10 mouse cellular contexts compared by ENCODE assay signal in genomic region chr9:70653875-70654274, GRCm38 (mm10). TPM values are rescaled to one million over a fixed set of nuclear protein-coding genes. Genes with fewer than 3 reads are reported as not detected.
DNase-seq lines count a peak whose midpoint lies in the region; ATAC-seq and TF ChIP-seq lines count a peak whose summit lies in the region.
"Had no signal": no experiment of that assay in that cellular context is flagged by ENCODE, and none has a peak within 500 bp of the region (broad histone marks: within the 10 kb centered on the region; RNA-seq: fewer than 3 reads in every experiment).

No protein-coding gene starts in this region.

- 0 out of 2 replicates have a peak, but pooled peaks cover 4% of the 10 kb centered on the region for H3K36me3 ChIP-seq in kidney, embryonic 16.5 days (ENCODE audit: insufficient read depth, low read length)
- H3K36me3 ChIP-seq in forebrain, postnatal 0 days (ENCODE audit: insufficient read depth), result no peaks in the 10 kb centered on the region
- peaks cover 41% of the 10 kb centered on the region for H3K36me3 ChIP-seq in liver, embryonic 12.5 days
- peaks cover 4% of the 10 kb centered on the region for H3K36me3 ChIP-seq in myocyte (ENCODE audit: control insufficient read depth, insufficient read depth)

- DNase-seq in kidney, adult 8-10 months, result no peak
- no peak for DNase-seq in forebrain, postnatal 0 days
- DNase-seq in adrenal gland, adult 8-10 months, result no peak
- DNase-seq in thymus, postnatal 0 days (ENCODE audit: low spot score), result no peak
- DNase-seq: lung, adult 18-20 months; thymus, postnatal 4 days had no signal

- H3K4me2 ChIP-seq in kidney, embryonic 16.5 days (replicated peaks; ENCODE audit: low read depth, low read length), result peak overlapping the region; percentile 21
- peak overlapping the region; percentile 67 for H3K4me2 ChIP-seq in forebrain, postnatal 0 days (ENCODE audit: low read depth)
- H3K4me2 ChIP-seq in liver, embryonic 12.5 days, result peak overlapping the region; percentile 91
- peak overlapping the region; percentile 74 for H3K4me2 ChIP-seq in myocyte (ENCODE audit: low read depth)

- no peak overlapping the region for H3ac ChIP-seq in myocyte (ENCODE audit: control insufficient read depth, insufficient read length)

- H3K27me3 ChIP-seq in kidney, embryonic 16.5 days (ENCODE audit: insufficient read depth, low read length), result no peaks in the 10 kb centered on the region
- no peaks in the 10 kb centered on the region for H3K27me3 ChIP-seq in forebrain, postnatal 0 days (ENCODE audit: insufficient read depth, low read length)
- no peaks in the 10 kb centered on the region for H3K27me3 ChIP-seq in liver, embryonic 12.5 days (replicated peaks)
- H3K27me3 ChIP-seq in myocyte (ENCODE audit: control insufficient read depth, insufficient read depth, insufficient read length), result no peaks in the 10 kb centered on the region

- peaks cover 7% of the 10 kb centered on the region for H3K79me2 ChIP-seq in myocyte (ENCODE audit: control insufficient read depth, insufficient read depth)

- peaks cover 22% of the 10 kb centered on the region for H3K4me1 ChIP-seq in kidney, embryonic 16.5 days (ENCODE audit: insufficient read depth, low read length)
- peaks cover 28% of the 10 kb centered on the region for H3K4me1 ChIP-seq in forebrain, postnatal 0 days (ENCODE audit: insufficient read depth)
- peaks cover 45% of the 10 kb centered on the region for H3K4me1 ChIP-seq in liver, embryonic 12.5 days

- H3K4me3 ChIP-seq in kidney, embryonic 16.5 days (ENCODE audit: low read length), result no peak overlapping the region
- H3K4me3 ChIP-seq in forebrain, postnatal 0 days (ENCODE audit: low read depth, low read length), result peak overlapping the region; percentile 15; the same call in 1 of the 2 replicates
- peak overlapping the region; percentile 99 for H3K4me3 ChIP-seq in liver, embryonic 12.5 days
- no peak overlapping the region for H3K4me3 ChIP-seq in myocyte

- H3K9me3 ChIP-seq in kidney, embryonic 16.5 days (ENCODE audit: low read length), result no peaks in the 10 kb centered on the region
- no peaks in the 10 kb centered on the region for H3K9me3 ChIP-seq in forebrain, postnatal 0 days (ENCODE audit: low read length)
- H3K9me3 ChIP-seq in liver, embryonic 12.5 days (replicated peaks), result no peaks in the 10 kb centered on the region

- peak overlapping the region; percentile 29; the same call in 1 of the 2 replicates for H3K27ac ChIP-seq in kidney, embryonic 16.5 days (ENCODE audit: low read length)
- H3K27ac ChIP-seq in forebrain, postnatal 0 days (ENCODE audit: low read depth, low read length), result no peak overlapping the region
- H3K27ac ChIP-seq in liver, embryonic 12.5 days, result no peak overlapping the region

- no peak for TF ChIP-seq CTCF in forebrain, postnatal 0 days (IDR thresholded peaks at IDR 0.05; ENCODE audit: low read depth)

- no peak overlapping the region for H3K9ac ChIP-seq in kidney, embryonic 16.5 days (replicated peaks; ENCODE audit: low read length)
- no peak overlapping the region for H3K9ac ChIP-seq in forebrain, postnatal 0 days
- peak overlapping the region; percentile 100 for H3K9ac ChIP-seq in liver, embryonic 12.5 days

- WGBS in kidney, embryonic 16.5 days, result 63% methylated on average over 2 of the region's 2 CpGs
- 87% methylated on average over 2 of the region's 2 CpGs for WGBS in forebrain, postnatal 0 days
- 63% methylated on average over 2 of the region's 2 CpGs for WGBS in liver, embryonic 12.5 days (ENCODE audit: insufficient replicate concordance)

- TF ChIP-seq POLR2A in myocyte (IDR thresholded peaks at IDR 0.05; ENCODE audit: insufficient read length, low read depth), result no peak

- no peak for ATAC-seq in kidney, embryonic 16.5 days (ENCODE audit: low FRiP score, low TSS enrichment)
- ATAC-seq in forebrain, postnatal 0 days, result no peak
- ATAC-seq in liver, embryonic 12.5 days, result no peak

TF ChIP-seq in myocyte, 11 proteins besides CTCF, POLR2A, EP300 and RAD21:
- TF ChIP-seq TCF12 (IDR thresholded peaks at IDR 0.05; ENCODE audit: insufficient read depth, poor library complexity, severe bottlenecking), result no peak
- TF ChIP-seq MYOG (IDR thresholded peaks at IDR 0.05; ENCODE audit: control insufficient read depth in 1 of 3, insufficient read depth in 1 of 3, insufficient read length in 2 of 3, low read depth in 2 of 3), result no peak
- no peak for TF ChIP-seq REST (IDR thresholded peaks at IDR 0.05; ENCODE audit: insufficient read depth, insufficient read length)
- TF ChIP-seq MYOD1 (IDR thresholded peaks at IDR 0.05; ENCODE audit: control insufficient read depth in 1 of 3, insufficient read length in 2 of 3, low read depth in 2 of 3), result no peak
- no peak for TF ChIP-seq E2F4 (IDR thresholded peaks at IDR 0.05; ENCODE audit: insufficient read depth)
- no peak for TF ChIP-seq POLR2AphosphoS2 (IDR thresholded peaks at IDR 0.05; ENCODE audit: insufficient read length, low read depth)
- TF ChIP-seq USF1 (IDR thresholded peaks at IDR 0.05; ENCODE audit: low read depth), result no peak
- TF ChIP-seq TCF3 (IDR thresholded peaks at IDR 0.05; ENCODE audit: insufficient read length, low read depth), result no peak
- TF ChIP-seq MAX (IDR thresholded peaks at IDR 0.05; ENCODE audit: low read depth), result no peak
- no peak for TF ChIP-seq SRF (IDR thresholded peaks at IDR 0.05; ENCODE audit: control insufficient read depth, insufficient read length, low read depth)

RNA-seq across cellular contexts. Expression of gene Gm10642, which starts 2.2 kb away (rescaled TPM):
- 0.17 and 0.36 TPM in 2 replicates for polyA plus RNA-seq in kidney, embryonic 16.5 days (2015; fragmentation: Nextera tagmentation; extraction: Ambion mirVana)
- 1.4 TPM in 2 replicates for total RNA-seq in forebrain, postnatal 0 days (2014; rRNA removed)
- polyA plus RNA-seq in forebrain, postnatal 0 days (2015; fragmentation: Nextera tagmentation; extraction: Ambion mirVana), result 1.4 and 1.5 TPM in 2 replicates
- 1.5 and 1.6 TPM in 2 replicates for polyA plus RNA-seq in liver, embryonic 12.5 days (2016; fragmentation: Nextera tagmentation; extraction: Ambion mirVana)
- 0.48 TPM for polyA plus RNA-seq in myocyte (2012; fragmentation: generic; extraction: Trizol)
- total RNA-seq in adrenal gland, adult 8-10 months (2022), result under 1 TPM; 0.37 to 0.65 (median 0.47) TPM
- polyA plus RNA-seq in thymus, postnatal 0 days (2015; fragmentation: Nextera tagmentation; extraction: Ambion mirVana), result 2.7 and 4.2 TPM in 2 replicates
- total RNA-seq: hematopoietic stem cell, adult 5-6 weeks had no signal

RNA-seq across cellular contexts. Expression of gene Mindy2, which starts 3.1 kb away (rescaled TPM):
- polyA plus RNA-seq in kidney, embryonic 16.5 days (2015; fragmentation: Nextera tagmentation; extraction: Ambion mirVana), result 8.8 and 10.3 TPM in 2 replicates
- total RNA-seq in forebrain, postnatal 0 days (2014; rRNA removed), result 33.9 and 37.3 TPM in 2 replicates
- polyA plus RNA-seq in forebrain, postnatal 0 days (2015; fragmentation: Nextera tagmentation; extraction: Ambion mirVana), result 8.5 and 16.5 TPM in 2 replicates
- 28.9 and 29.6 TPM in 2 replicates for polyA plus RNA-seq in liver, embryonic 12.5 days (2016; fragmentation: Nextera tagmentation; extraction: Ambion mirVana)
- polyA plus RNA-seq in myocyte (2012; fragmentation: generic; extraction: Trizol), result 4.0 TPM
- total RNA-seq in adrenal gland, adult 8-10 months (2022), result 10 to 100 TPM; 15.9 to 22.7 (median 19.1) TPM
- 16.1 and 25.1 TPM in 2 replicates for polyA plus RNA-seq in thymus, postnatal 0 days (2015; fragmentation: Nextera tagmentation; extraction: Ambion mirVana)

RNA-seq across cellular contexts. Expression of gene Adam10, which starts 24.9 kb away (rescaled TPM):
- 88.7 and 90.1 TPM in 2 replicates for polyA plus RNA-seq in kidney, embryonic 16.5 days (2015; fragmentation: Nextera tagmentation; extraction: Ambion mirVana)
- total RNA-seq in forebrain, postnatal 0 days (2014; rRNA removed), result 19.1 and 21.8 TPM in 2 replicates
- polyA plus RNA-seq in forebrain, postnatal 0 days (2015; fragmentation: Nextera tagmentation; extraction: Ambion mirVana), result 38.1 and 47.1 TPM in 2 replicates
- polyA plus RNA-seq in liver, embryonic 12.5 days (2016; fragmentation: Nextera tagmentation; extraction: Ambion mirVana), result 101 and 107 TPM in 2 replicates
- 18.3 TPM for polyA plus RNA-seq in myocyte (2012; fragmentation: generic; extraction: Trizol)
- total RNA-seq in adrenal gland, adult 8-10 months (2022), result 10 to 100 TPM; 46.6 to 59.2 (median 54.2) TPM
- 56.5 and 60.4 TPM in 2 replicates for polyA plus RNA-seq in thymus, postnatal 0 days (2015; fragmentation: Nextera tagmentation; extraction: Ambion mirVana)

Comparison
In these comparisons a context has a peak if more than half of its experiments do, and no peak if none do; other contexts are left out.
1. H3K4me2 ChIP-seq: peak in every context shown above with its lines; median percentile 91 in liver, embryonic 12.5 days; 74 in myocyte; 67 in forebrain, postnatal 0 days; 21 in kidney, embryonic 16.5 days.
2. H3K4me3 ChIP-seq: peak in forebrain, postnatal 0 days (single experiment) and liver, embryonic 12.5 days (single experiment); none in kidney, embryonic 16.5 days (single experiment) and myocyte (single experiment).